Mouse (Mus musculus) cerebellum, adult 18-20 months (tissue): ENCODE results near the gene Gm21788.
"Not testable (repeated sequence)": the region's sequence is repeated elsewhere in the genome, so short reads cannot be mapped to it uniquely, and the experiment has no call there.

ENCODE experiments used
- DNase-seq, 2 experiments: peaks; one replicate each; pipeline ENCODE4 v3.0.0; 2021

Gene Gm21788

GRCm38 (mm10) chrY:7404710-7405109 is at the start of gene Gm21788:
Gene Gm21788 (plus strand): TSS chrY:7405010.
- not testable (repeated sequence) for DNase-seq
